Mouse (Mus musculus): ENCODE measurements around the gene Ksr2.

- TF ChIP-seq CTCF (IDR thresholded peaks at IDR 0.05 in 2 of 3, conservative IDR thresholded peaks at IDR 0.05 in 1 of 3; ENCODE audit: control insufficient read depth in 1 of 3, insufficient read depth in 1 of 3, low read depth in 2 of 3, low read length in 3 of 3, poor library complexity in 1 of 3, severe bottlenecking in 1 of 3) = no peak
- TF ChIP-seq USF1 (IDR thresholded peaks at IDR 0.05; ENCODE audit: low read depth, low read length) = no peak
- no peak for TF ChIP-seq E2F4 (IDR thresholded peaks at IDR 0.05; ENCODE audit: borderline replicate concordance, low read depth, low read length)
- peak; percentile 47 for TF ChIP-seq GATA1 (IDR thresholded peaks at IDR 0.05; ENCODE audit: low read depth, low read length)
- no peak for TF ChIP-seq POLR2A (IDR thresholded peaks at IDR 0.05; ENCODE audit: control insufficient read depth in 1 of 2, insufficient read depth in 1 of 2, low read depth in 1 of 2, low read length in 2 of 2, poor library complexity in 1 of 2)
Observed at GRCm38 (mm10) chr5:117390895-117391294, 22.9 kb upstream of the Ksr2 start.
